Mouse (Mus musculus) urinary bladder, adult 2 months (tissue): ENCODE measurements around the gene Plekho2. TPM values are rescaled to one million over a fixed set of nuclear protein-coding genes. Genes with fewer than 3 reads are reported as not detected.

Source experiments
- DNase-seq: peaks from one replicate; pipeline ENCODE4 v3.0.0; 2022; ENCODE audit warnings: low spot score
- polyA plus RNA-seq: library from polyadenylated mRNA; depleted of rRNA; stranded (reverse); fragments of >200 nt; gene quantifications from 2 replicates; pipeline ENCODE4 v1.2.3, GENCODE M21; 2012; rRNA removed

The Plekho2 gene
- polyA plus RNA-seq, 1 experiment = 45.4 TPM

DNA sequence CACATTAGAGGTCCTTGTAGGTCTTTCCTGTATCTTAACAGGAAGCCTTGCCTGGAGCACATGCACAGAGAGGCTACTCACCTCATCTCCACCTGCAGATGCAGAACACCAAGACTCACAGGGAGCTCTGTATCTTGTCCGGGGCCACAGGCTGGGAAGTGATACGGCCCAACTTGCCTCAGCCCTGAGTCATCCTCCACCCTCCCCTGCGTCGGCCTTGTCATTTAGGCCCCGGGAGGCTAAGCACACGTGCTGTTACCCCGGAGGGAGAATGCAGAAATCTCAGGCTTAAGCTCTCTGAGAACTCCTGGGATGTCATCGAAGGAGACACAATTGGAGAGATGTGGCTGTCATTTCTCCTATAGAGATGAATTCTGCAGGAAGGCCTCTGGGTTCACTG is 50.2 kb downstream of the Plekho2 start:
- DNase-seq = no peak

DNA sequence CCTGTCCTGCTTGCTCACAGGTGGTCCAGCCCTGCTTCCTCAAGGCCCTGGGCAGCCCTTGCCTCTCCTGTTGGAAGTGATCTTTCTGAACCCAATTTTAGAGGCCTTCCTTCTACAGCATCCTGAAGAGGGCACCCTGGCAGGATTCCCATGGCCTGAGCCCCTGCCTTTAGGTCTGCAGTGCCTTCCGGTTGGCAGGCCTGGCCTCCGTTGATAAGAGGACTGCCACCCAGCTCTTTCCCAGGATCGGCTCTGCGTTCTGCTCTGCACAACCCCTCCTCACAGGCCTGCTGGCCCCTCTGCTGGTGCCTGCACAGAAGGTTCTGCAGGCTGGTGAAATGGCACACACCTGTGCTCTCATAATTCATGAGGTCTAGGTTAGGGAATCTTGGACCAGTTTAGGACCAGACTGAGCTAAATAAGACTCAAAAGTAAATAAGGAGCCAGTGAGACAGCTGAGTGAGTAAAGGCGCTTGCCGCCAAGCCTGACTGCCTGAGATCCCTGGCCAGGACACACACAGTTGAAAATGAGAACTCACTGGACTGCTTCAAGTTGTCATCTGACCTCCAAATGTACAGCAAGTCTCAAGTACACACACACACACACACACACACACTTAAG is 51.3 kb downstream of the Plekho2 start:
- DNase-seq = no peak

DNA sequence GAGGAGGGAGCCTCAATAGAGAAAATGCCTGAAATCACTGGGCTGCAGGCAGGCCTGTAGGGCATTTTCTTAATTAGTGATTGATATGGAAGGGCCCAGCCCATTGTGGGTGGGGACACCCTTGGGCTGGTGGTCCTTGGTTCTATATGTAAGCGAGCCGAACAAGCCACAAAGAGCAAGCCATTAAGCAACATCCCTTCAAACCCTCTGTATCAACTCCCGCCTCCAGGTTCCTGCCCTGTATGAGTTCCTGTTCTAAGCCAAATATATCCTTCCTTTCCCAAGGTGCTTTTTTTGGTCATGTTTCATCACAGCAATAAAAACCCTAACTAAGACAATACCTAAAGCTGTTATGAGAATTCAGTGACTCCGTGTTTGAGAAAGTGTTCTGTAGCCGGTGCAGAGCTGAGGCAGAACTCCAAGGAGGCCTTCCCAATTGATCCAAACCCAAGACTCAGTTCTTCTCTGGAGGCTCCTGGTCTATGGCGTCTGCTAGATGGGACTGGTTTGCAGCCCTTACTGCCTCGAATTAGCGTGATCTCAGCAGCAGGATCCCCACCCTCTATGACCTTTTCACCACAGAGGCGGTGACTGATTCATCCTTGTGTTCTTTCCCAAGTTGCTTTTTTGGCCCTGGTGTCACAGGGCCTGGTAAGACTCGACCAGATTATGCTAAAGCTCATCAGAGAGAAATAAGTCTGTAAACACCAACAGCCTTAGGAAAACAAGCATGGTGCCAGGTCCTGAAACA is 54.2 kb downstream of the Plekho2 start:
- no peak for DNase-seq

DNA sequence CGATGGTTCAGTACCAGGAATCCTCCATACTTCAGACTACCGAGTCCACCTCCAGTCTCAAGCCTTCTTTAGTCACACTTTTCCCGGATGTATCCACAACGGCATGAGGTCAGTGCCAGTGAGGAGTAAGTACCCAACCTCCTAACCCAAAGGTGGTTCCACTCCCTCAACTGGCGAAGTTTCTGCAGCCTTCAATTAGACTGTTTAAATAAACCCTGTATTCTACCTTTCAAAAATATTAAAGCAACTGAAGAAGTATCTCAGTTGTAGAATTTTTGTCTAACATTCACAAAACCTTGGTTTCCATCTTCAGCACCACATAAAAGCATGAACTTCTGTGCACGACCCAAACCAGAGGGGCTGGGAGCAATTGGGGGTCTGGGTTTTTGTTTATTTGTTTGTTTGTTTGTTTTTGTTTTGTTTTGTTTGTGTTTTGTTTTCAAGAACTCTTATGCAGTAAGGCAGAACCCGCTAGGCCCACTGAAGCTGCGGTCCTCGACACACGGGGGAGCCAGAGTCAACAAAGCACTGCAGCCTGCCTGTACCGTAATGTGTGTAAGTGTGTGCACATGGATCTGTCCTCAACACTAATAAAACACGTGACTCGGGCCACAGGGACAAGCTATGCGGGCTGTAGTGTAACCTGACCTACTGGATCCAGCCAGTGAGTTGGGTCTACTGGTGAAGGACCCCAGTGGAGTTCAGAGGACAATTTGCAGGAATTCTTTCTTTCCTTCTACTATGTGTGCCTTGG is 56.1 kb downstream of the Plekho2 start:
- peak; percentile 47 for DNase-seq

DNA sequence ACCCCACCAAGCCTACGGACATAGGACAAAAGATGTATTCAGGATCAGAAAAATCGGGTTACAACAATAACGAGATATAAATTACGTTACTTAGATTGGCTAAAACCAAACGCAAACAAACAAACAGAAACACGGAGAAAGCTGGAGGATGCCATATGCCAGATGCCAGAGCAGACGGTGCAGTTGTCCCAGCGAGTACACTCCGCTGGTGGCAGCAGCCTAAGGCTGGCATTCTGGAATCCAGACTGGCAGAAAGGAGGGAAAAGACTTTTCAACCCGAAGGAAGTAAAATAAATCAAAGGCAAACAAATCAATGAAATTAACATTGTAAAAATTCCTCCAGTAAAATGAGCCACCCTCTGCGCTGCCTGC is 59.3 kb downstream of the Plekho2 start:
- no peak for DNase-seq

DNA sequence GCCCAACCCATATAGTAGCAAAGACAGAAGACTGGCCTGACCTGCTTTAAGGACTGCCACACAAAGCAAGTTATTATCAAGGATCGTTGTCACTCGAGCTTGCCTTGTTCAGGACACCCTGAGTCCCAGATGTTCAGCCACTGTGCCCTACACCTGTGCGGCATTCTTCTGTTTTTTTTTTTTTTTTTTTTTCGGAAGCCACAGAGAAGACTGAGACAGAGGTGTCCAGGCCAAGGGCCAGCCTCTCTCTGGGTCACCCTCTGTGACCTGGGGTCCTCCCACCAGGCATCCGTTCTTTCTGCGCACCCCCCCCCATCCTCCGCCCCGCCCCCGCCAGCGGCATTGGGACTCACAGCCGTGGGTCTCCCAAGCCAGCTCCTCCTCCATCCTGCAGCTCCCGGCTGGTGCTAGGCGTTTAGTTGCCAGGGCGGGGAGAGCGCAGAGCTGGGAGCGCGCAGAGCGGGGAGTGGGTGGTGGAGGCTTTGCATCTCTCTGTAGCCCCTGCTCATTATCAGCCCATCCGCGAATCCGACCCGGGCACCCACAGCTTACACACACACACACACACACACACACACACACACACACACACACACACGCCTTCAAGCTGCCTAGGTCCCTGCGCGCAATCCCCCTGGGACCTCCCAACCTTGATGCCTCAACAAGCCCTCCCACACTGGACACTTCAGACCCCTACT is 59.9 kb downstream of the Plekho2 start, which contains the start of gene Ankdd1a:
Gene Ankdd1a, minus strand, starts transcription at position 387 of the 698 bp plus-strand sequence.
- no peak for DNase-seq

DNA sequence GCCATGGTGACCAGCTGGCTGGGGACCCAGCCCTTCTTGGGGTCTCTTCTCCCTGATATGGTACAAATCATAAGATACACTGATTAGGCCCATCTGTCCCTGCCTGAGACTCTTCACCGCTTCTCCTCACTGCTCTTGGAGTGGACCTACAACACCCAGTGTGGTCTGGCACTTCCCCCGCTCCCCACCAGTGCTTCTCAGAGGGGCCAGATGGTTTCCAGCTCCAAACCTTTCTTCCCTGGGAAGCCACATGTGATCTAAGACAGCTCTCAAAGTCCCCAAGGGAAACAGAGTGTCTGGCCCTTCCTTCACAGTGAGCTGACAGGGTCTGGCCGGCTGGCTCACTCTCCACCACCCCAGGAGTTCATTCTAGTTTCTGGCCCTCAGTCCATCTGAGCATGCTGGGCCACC is 65.0 kb downstream of the Plekho2 start:
- DNase-seq = no peak

DNA sequence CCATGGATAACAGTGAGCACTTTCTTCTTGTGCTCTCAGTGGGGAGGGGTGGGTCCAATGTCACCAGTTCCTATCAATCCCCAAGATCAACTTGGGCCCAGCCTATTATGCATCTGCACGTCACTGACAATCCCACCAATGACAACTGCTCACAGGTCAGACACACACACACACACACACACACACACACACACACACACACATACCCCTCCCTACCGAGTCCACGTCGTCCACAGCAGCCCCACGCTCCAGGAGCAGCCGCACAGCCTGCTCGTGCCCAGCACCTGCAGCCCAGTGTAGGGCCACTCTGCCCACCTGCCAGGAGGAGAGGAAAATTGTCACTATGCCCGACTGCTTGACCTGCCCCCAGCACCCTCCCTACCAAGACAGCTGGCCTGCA is 65.4 kb downstream of the Plekho2 start:
- DNase-seq = no peak

DNA sequence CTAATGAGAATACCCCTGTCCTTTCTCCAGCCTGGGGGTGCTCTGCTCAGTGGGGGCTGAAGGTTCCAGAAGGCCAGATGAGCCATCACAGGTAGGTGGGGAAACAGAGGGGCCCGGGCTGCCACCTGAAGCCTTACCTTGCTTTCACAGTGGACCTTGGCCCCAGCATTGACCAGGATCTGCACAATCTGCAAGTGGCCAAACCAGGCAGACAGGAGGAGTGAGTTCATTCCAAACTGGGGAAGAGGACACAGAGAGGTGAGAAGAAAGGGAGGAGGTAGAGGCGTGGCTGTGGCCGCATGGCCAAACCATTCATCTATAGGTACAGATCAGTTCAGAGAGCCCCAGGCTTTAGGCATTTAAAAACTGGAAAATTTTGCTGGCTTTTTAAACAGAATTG is 67.3 kb downstream of the Plekho2 start:
- no peak for DNase-seq

DNA sequence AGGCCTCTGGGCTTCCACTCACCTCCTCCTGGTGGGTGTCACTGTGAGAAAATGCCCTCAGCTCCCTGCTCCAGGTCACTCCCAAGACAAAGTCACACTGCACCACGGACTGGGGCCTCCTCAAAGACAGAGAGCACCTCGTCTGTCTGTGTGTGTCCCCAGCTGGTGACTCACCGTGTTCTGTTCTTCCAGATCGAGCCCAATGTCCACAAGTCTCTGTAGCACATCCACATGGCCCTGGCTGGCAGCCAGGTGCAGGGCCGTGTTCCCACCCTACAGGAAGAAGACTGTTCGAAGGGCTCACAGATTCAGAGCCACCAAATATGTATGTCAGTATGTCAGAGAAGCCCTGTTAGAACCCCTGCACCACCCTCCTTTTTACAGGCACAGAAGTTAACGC is 71.4 kb downstream of the Plekho2 start:
- DNase-seq = peak; percentile 30

DNA sequence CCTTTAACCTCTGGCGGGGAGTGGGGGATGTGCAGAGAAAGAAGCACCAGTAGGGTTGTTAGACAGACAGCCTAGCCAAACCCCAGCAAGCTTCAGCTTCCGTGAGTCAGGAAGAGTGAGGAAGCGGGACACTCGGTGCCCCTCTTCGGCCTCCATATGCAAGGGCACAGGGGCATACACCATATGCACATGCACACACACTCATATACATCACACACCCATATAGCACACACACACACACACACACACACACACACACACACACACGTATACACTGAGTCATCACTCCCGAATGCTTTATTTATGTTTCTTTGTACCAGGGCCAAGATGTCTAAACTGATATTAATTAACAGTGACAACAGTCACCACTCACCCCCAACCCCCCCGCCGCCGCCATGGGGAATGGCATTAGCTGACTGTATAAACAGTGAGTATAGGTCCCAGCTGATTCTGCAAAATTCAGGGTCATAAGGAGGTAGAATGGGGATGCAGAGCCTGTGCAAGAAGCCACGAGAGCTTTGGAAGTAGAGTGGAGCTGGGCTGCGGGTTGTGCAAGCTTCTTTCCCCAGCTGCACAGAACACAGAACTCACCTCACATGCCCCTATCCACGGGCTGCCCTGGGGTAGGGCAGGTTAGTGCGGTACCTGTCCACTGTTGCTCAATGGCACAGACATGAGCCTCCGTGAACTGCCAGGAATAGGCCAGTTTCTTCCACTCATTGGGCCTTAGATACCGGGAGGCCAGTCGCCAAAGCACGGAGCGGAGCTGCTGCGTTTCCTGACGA is 76.9 kb downstream of the Plekho2 start:
- DNase-seq = peak; percentile 27

Other genes with a start within 250 kb of the Plekho2 start
- gene Pdcd7, start 233.9 kb downstream of the Plekho2 start, polyA plus RNA-seq = 12.9 and 14.4 TPM in 2 replicates
- 0.55 and 0.87 TPM in 2 replicates for gene Ubap1l, start 219.0 kb downstream of the Plekho2 start, polyA plus RNA-seq
- gene Kbtbd13, start 188.4 kb downstream of the Plekho2 start, polyA plus RNA-seq = 1.4 and 1.5 TPM in 2 replicates
- gene Rasl12, start 181.5 kb downstream of the Plekho2 start, polyA plus RNA-seq = 25.6 and 28.8 TPM in 2 replicates
- gene Slc51b, start 157.1 kb downstream of the Plekho2 start, polyA plus RNA-seq = not detected in 2 replicates
- gene Mtfmt, start 144.3 kb downstream of the Plekho2 start, polyA plus RNA-seq = 19.2 and 21.9 TPM in 2 replicates
- gene Spg21, start 119.1 kb downstream of the Plekho2 start, polyA plus RNA-seq = 42.6 and 46.8 TPM in 2 replicates
- gene Ankdd1a, start 59.8 kb downstream of the Plekho2 start, polyA plus RNA-seq = 21.8 and 33.9 TPM in 2 replicates
- gene Pif1, start 7.1 kb upstream of the Plekho2 start, polyA plus RNA-seq = 0.29 and 0.36 TPM in 2 replicates
- gene Rbpms2, start 49.6 kb upstream of the Plekho2 start, polyA plus RNA-seq = 142 and 175 TPM in 2 replicates
- gene Oaz2, start 88.0 kb upstream of the Plekho2 start, polyA plus RNA-seq = 162 and 173 TPM in 2 replicates
- gene Zfp609, start 247.5 kb upstream of the Plekho2 start, polyA plus RNA-seq = 9.2 and 17.4 TPM in 2 replicates